Mouse (Mus musculus): ENCODE measurements around the gene Eef1akmt3.

DNA sequence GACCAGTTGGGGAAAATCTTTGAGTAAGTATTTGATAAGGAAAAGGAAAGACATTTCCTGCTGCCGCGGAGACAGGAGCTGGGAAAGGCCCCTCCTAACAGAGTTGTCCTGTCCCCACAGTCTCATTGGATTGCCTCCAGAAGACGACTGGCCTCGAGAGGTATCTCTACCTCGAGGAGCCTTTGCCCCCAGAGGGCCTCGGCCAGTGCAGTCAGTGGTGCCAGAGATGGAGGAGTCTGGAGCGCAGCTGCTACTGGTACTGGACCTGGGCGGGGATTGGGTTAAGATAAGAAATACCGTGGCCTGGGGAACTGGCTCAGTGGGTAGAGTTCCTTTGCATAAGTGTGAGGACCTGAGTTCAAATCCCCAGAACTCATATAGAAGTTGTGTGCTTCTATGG is 24.7 kb upstream of the Eef1akmt3 start:
- TF ChIP-seq CTCF (IDR thresholded peaks at IDR 0.05; ENCODE audit: low read depth) (no peak), EP300 (optimal IDR thresholded peaks at IDR 0.05) (no peak)

Data from stomach, postnatal 0 days (tissue).